In genomic region chrX:106185706-106186105, GRCm38 (mm10) we compare ENCODE assay signal across 9 mouse cellular contexts. TPM values are rescaled to one million over a fixed set of nuclear protein-coding genes. Genes with fewer than 3 reads are reported as not detected.
DNase-seq lines count a peak whose midpoint lies in the region; ATAC-seq lines count a peak whose summit lies in the region.
"Had no signal": no experiment of that assay in that cellular context is flagged by ENCODE, and none has a peak within 500 bp of the region (broad histone marks: within the 10 kb centered on the region; RNA-seq: fewer than 3 reads in every experiment).

No protein-coding gene starts in this region.

- H3K27ac ChIP-seq in heart, embryonic 16.5 days (ENCODE audit: low read length) = peak overlapping the region; percentile 95
- peak overlapping the region; percentile 88 for H3K27ac ChIP-seq in embryonic facial prominence, embryonic 10.5 days (replicated peaks)
- peak overlapping the region; percentile 54 for H3K27ac ChIP-seq in neural tube, embryonic 11.5 days (ENCODE audit: low read depth, low read length)

- WGBS in heart, embryonic 16.5 days = 20% methylated on average over 5 of the region's 5 CpGs
- WGBS in embryonic facial prominence, embryonic 10.5 days = 17% methylated on average over 5 of the region's 5 CpGs
- 22% methylated on average over 5 of the region's 5 CpGs for WGBS in neural tube, embryonic 11.5 days

- no peak for DNase-seq in heart, adult 9 months (ENCODE audit: low spot score in 2 of 2)
- DNase-seq in embryonic facial prominence, embryonic 10.5 days (ENCODE audit: low spot score) = peak; percentile 59
- peak; percentile 30 for DNase-seq in hindlimb bud, embryonic 11.5 days (ENCODE audit: extremely low spot score, low read depth, low spot score)
- peak; percentile 37 for DNase-seq in neural tube, embryonic 11.5 days (ENCODE audit: low spot score)
- DNase-seq in cerebellum, adult 11 months = no peak
- DNase-seq in cerebellum, postnatal 14 days = no peak

- H3K4me2 ChIP-seq in heart, embryonic 16.5 days (ENCODE audit: low read depth, low read length) = peak overlapping the region; percentile 52; the same call in 1 of the 2 replicates
- H3K4me2 ChIP-seq in neural tube, embryonic 11.5 days (ENCODE audit: low read depth) = no peak overlapping the region

- peak; percentile 28; the same call in 1 of the 2 replicates for ATAC-seq in heart, embryonic 16.5 days (replicated peaks; ENCODE audit: extremely low read depth, insufficient read depth, low FRiP score)
- peak; percentile 36; the same call in 1 of the 2 replicates for ATAC-seq in neural tube, embryonic 11.5 days (ENCODE audit: insufficient read depth, low FRiP score, low TSS enrichment)
- no peak for ATAC-seq in granulocyte monocyte progenitor cell, adult 5-6 weeks (replicated peaks; ENCODE audit: poor library complexity, severe bottlenecking)
- ATAC-seq: Patski had no signal

- no peaks in the 10 kb centered on the region for H3K36me3 ChIP-seq in heart, embryonic 16.5 days (ENCODE audit: control insufficient read depth, insufficient read depth)
- peaks cover 7% of the 10 kb centered on the region; the same call in 1 of the 2 replicates for H3K36me3 ChIP-seq in embryonic facial prominence, embryonic 10.5 days (replicated peaks)
- no peaks in the 10 kb centered on the region for H3K36me3 ChIP-seq in neural tube, embryonic 11.5 days (ENCODE audit: control insufficient read depth, insufficient read depth, low read length)

- H3K4me3 ChIP-seq in heart, embryonic 16.5 days (ENCODE audit: low read length) = no peak overlapping the region
- peak overlapping the region; percentile 66; the same call in 1 of the 2 replicates for H3K4me3 ChIP-seq in embryonic facial prominence, embryonic 10.5 days
- no peak overlapping the region for H3K4me3 ChIP-seq in neural tube, embryonic 11.5 days (ENCODE audit: low read depth, low read length)

- no peaks in the 10 kb centered on the region for H3K9me3 ChIP-seq in heart, embryonic 16.5 days (replicated peaks; ENCODE audit: control insufficient read depth, low read length)
- H3K9me3 ChIP-seq in embryonic facial prominence, embryonic 10.5 days = no peaks in the 10 kb centered on the region
- H3K9me3 ChIP-seq in neural tube, embryonic 11.5 days (ENCODE audit: control insufficient read depth, low read length) = no peaks in the 10 kb centered on the region

- peaks cover 8% of the 10 kb centered on the region; the same call in 1 of the 2 replicates for H3K4me1 ChIP-seq in heart, embryonic 16.5 days (ENCODE audit: control insufficient read depth, insufficient read depth, low read length)
- H3K4me1 ChIP-seq in embryonic facial prominence, embryonic 10.5 days = peaks cover 27% of the 10 kb centered on the region
- H3K4me1 ChIP-seq in neural tube, embryonic 11.5 days (ENCODE audit: control insufficient read depth, insufficient read depth, low read length) = 0 out of 2 replicates have a peak, but pooled peaks cover 3% of the 10 kb centered on the region

- no peaks in the 10 kb centered on the region for H3K27me3 ChIP-seq in heart, embryonic 16.5 days (ENCODE audit: control insufficient read depth, insufficient read depth, low read length)
- peaks cover 48% of the 10 kb centered on the region for H3K27me3 ChIP-seq in embryonic facial prominence, embryonic 10.5 days (replicated peaks; ENCODE audit: low read depth, poor library complexity, severe bottlenecking)
- no peaks in the 10 kb centered on the region for H3K27me3 ChIP-seq in neural tube, embryonic 11.5 days (ENCODE audit: control insufficient read depth, insufficient read depth, low read length)

- H3K9ac ChIP-seq in heart, embryonic 16.5 days (ENCODE audit: low read length) = peak overlapping the region; percentile 34; the same call in 1 of the 2 replicates
- no peak overlapping the region for H3K9ac ChIP-seq in neural tube, embryonic 11.5 days (ENCODE audit: low read length)

RNA-seq across cellular contexts. Expression of gene Pgk1, which starts 1.2 kb away (rescaled TPM):
- polyA plus RNA-seq in heart, embryonic 16.5 days (2015; fragmentation: Nextera tagmentation; extraction: Ambion mirVana) = 585 and 699 TPM in 2 replicates
- polyA plus RNA-seq in embryonic facial prominence, embryonic 10.5 days (2016; fragmentation: Nextera tagmentation; extraction: Ambion mirVana) = 474 and 527 TPM in 2 replicates
- 434 and 438 TPM in 2 replicates for polyA plus RNA-seq in neural tube, embryonic 11.5 days (2014; fragmentation: Nextera tagmentation; extraction: Ambion mirVana)
- total RNA-seq in granulocyte monocyte progenitor cell, adult 5-6 weeks (2014; fragmentation: Nextera tagmentation) = 363 and 404 TPM in 2 replicates
- total RNA-seq in granulocyte monocyte progenitor cell, adult 5-6 weeks (2017) = 392 and 401 TPM in 2 replicates

RNA-seq across cellular contexts. Expression of gene Taf9b, which starts 35.3 kb away (rescaled TPM):
- polyA plus RNA-seq in heart, embryonic 16.5 days (2015; fragmentation: Nextera tagmentation; extraction: Ambion mirVana) = 17.6 and 23.5 TPM in 2 replicates
- polyA plus RNA-seq in embryonic facial prominence, embryonic 10.5 days (2016; fragmentation: Nextera tagmentation; extraction: Ambion mirVana) = 8.1 and 8.4 TPM in 2 replicates
- polyA plus RNA-seq in neural tube, embryonic 11.5 days (2014; fragmentation: Nextera tagmentation; extraction: Ambion mirVana) = 15.0 and 15.5 TPM in 2 replicates
- 4.5 and 6.6 TPM in 2 replicates for total RNA-seq in granulocyte monocyte progenitor cell, adult 5-6 weeks (2014; fragmentation: Nextera tagmentation)
- total RNA-seq in granulocyte monocyte progenitor cell, adult 5-6 weeks (2017) = 1.2 and 2.0 TPM in 2 replicates

RNA-seq across cellular contexts. Expression of gene Tlr13, which starts 42.7 kb away (rescaled TPM):
- polyA plus RNA-seq in heart, embryonic 16.5 days (2015; fragmentation: Nextera tagmentation; extraction: Ambion mirVana) = 0.42 and 0.84 TPM in 2 replicates
- 0.04 and 0.10 TPM in 2 replicates for polyA plus RNA-seq in embryonic facial prominence, embryonic 10.5 days (2016; fragmentation: Nextera tagmentation; extraction: Ambion mirVana)
- 0.31 and 0.74 TPM in 2 replicates for polyA plus RNA-seq in neural tube, embryonic 11.5 days (2014; fragmentation: Nextera tagmentation; extraction: Ambion mirVana)
- total RNA-seq in granulocyte monocyte progenitor cell, adult 5-6 weeks (2014; fragmentation: Nextera tagmentation) = 0.39 and 0.96 TPM in 2 replicates
- total RNA-seq in granulocyte monocyte progenitor cell, adult 5-6 weeks (2017) = 1.8 and 2.0 TPM in 2 replicates
- polyA plus RNA-seq: Patski had no signal

Comparison
In these comparisons a context has a peak if more than half of its experiments do, and no peak if none do; other contexts are left out.
1. DNase-seq: peak in embryonic facial prominence, embryonic 10.5 days (single experiment), hindlimb bud, embryonic 11.5 days (single experiment) and neural tube, embryonic 11.5 days (single experiment); none in heart, adult 9 months (0 of 2), cerebellum, adult 11 months (single experiment) and cerebellum, postnatal 14 days (0 of 2).
2. Peak in every context shown above with its lines, with median percentiles within 50 percentile points of each other: H3K27ac ChIP-seq.